Mouse (Mus musculus): Measurements from ENCODE around the gene Alox12. TPM values are rescaled to one million over a fixed set of nuclear protein-coding genes. Genes with fewer than 3 reads are reported as not detected.

The Alox12 gene
- polyA plus RNA-seq, 1 experiment from 2014 or later = 2.6 TPM

GRCm38 (mm10) chr11:70238591-70239440 lies 16.3 kb downstream of the Alox12 start:
- peak overlapping the region; percentile 95 for H3K27ac ChIP-seq (replicated peaks)
- peak overlapping the region; percentile 95 for H3K4me3 ChIP-seq
- H3K27me3 ChIP-seq = no peaks in the 10 kb centered on the region
- peaks cover 20% of the 10 kb centered on the region for H3K36me3 ChIP-seq
- peak overlapping the region; percentile 99 for H3K4me2 ChIP-seq
- peak overlapping the region; percentile 94 for H3K9ac ChIP-seq
- WGBS = 14% methylated on average over 23 of the region's 23 CpGs
- peaks cover 38% of the 10 kb centered on the region for H3K4me1 ChIP-seq (replicated peaks)
- ATAC-seq (ENCODE audit: low read depth) = 0 out of 2 replicates have a peak, but pooled peaks have one; percentile 3
- no peaks in the 10 kb centered on the region for H3K9me3 ChIP-seq

- H3K36me3 ChIP-seq = peaks cover 20% of the 10 kb centered on the region
- peak within 1 kb of the TSS; percentile 99 for H3K4me2 ChIP-seq
- no peaks in the 10 kb centered on the region for H3K27me3 ChIP-seq
- peak within 1 kb of the TSS; percentile 95 for H3K4me3 ChIP-seq
- peak; percentile 93 for ATAC-seq (ENCODE audit: low read depth)
- no peaks in the 10 kb centered on the region for H3K9me3 ChIP-seq
- under 1% methylated on average over 68 of the region's 70 CpGs for WGBS
- H3K4me1 ChIP-seq (replicated peaks) = peaks cover 44% of the 10 kb centered on the region
- H3K9ac ChIP-seq = peak within 1 kb of the TSS; percentile 94
- peak within 1 kb of the TSS; percentile 95 for H3K27ac ChIP-seq (replicated peaks)
These were observed 17.5 kb downstream of the Alox12 start, which contains the start of gene 0610010K14Rik for GRCm38 (mm10) chr11:70237457-70238167. 0610010K14Rik (minus strand) TSS chr11:70237914.

GRCm38 (mm10) chr11:70236717-70237116 lies 18.4 kb downstream of the Alox12 start:
- Histone ChIP-seq H3K4me2 (peak overlapping the region; percentile 99), H3K9ac (peak overlapping the region; percentile 94), H3K9me3 (no peaks in the 10 kb centered on the region), H3K4me1 (replicated peaks) (peaks cover 47% of the 10 kb centered on the region), H3K36me3 (peaks cover 20% of the 10 kb centered on the region), H3K27me3 (0 out of 2 replicates have a peak, but pooled peaks cover 2% of the 10 kb centered on the region), H3K4me3 (peak overlapping the region; percentile 95), H3K27ac (replicated peaks) (peak overlapping the region; percentile 95)
- ATAC-seq (ENCODE audit: low read depth) = no peak
- WGBS = 26% methylated on average over 7 of the region's 7 CpGs

DNA sequence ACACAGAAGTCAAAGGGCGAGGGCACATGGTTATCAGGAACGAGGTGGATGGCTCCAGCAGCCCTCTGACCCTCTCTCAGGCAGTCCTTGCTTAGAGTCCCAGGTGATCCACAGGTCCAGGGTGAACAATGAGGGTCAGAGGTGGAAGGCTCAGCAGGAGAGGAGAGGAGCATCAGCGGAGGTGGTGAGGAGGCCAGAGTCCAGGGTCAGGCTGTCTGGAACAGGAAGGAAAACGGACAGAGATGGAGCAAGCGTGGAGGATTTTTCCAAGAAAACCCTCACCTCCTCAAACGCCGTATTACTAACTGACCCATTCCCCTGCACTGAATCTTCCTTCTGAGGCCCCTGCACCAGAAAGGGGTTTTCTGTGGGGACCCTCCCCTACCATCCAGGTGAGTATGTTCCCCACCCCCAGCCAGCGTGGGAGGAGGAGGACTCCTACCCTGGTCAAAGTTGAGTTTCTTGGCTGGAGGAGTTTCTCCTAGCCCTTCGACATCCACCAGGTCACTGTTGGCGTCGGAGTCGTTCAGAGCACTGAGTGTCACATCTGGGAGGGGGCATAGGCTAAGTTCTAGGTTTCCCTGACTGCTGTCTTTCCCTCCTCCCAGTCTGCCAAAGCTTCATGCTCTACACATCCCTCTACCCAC lies 19.8 kb downstream of the Alox12 start:
- Histone ChIP-seq H3K4me2 (no peak overlapping the region), H3K9ac (no peak overlapping the region), H3K27me3 (peaks cover 12% of the 10 kb centered on the region), H3K4me3 (no peak overlapping the region), H3K36me3 (peaks cover 20% of the 10 kb centered on the region), H3K9me3 (no peaks in the 10 kb centered on the region), H3K27ac (replicated peaks) (no peak overlapping the region), H3K4me1 (replicated peaks) (peaks cover 41% of the 10 kb centered on the region)
- WGBS = 93% methylated on average over 12 of the region's 12 CpGs
- no peak for ATAC-seq (ENCODE audit: low read depth)

DNA sequence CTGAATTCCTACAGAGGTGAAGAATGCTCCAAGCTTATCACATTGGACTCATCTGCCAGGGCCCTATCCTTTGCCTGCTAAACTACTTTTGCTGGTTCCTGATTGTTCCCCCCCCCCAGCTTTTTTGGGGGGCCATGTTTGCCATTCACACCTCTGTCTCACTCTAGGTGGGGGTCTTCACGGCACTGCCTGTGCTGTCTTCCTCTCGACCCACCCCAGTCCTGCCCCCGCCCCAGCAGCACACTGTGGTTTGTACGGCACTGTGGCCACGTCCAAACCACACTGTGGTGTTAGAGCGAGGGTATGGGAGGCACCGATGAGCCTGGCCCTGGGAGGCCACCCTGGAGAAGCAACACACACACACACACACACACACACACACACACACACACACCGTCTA lies 20.7 kb downstream of the Alox12 start:
- H3K36me3 ChIP-seq = peaks cover 20% of the 10 kb centered on the region
- peaks cover 21% of the 10 kb centered on the region for H3K27me3 ChIP-seq
- H3K27ac ChIP-seq (replicated peaks) = no peak overlapping the region
- no peak overlapping the region for H3K9ac ChIP-seq
- no peak for ATAC-seq (ENCODE audit: low read depth)
- WGBS = 87% methylated on average over 8 of the region's 8 CpGs
- H3K4me1 ChIP-seq (replicated peaks) = peaks cover 47% of the 10 kb centered on the region
- no peak overlapping the region for H3K4me3 ChIP-seq
- no peak overlapping the region for H3K4me2 ChIP-seq
- H3K9me3 ChIP-seq = no peaks in the 10 kb centered on the region

DNA sequence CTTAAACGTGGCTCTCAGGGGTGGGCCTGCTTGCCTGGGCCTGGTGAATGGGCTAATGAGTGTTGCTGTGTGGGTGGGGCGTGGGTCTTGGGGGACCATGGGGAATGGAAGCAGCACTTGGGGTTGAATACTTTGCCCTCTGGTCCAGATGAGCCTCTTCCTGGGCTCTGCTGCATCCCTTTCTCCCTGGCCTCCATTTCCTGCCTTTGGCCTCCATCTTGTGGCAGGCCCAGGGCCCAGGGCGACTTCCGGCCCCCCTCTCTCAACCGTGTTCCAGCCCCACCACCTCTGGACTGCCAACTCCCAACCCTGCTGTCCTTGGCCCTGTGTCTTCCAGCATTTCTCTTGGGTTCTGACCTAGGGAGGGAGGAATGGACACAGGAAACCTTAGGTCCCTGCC lies 21.1 kb downstream of the Alox12 start:
- H3K4me3 ChIP-seq = no peak overlapping the region
- no peak for ATAC-seq (ENCODE audit: low read depth)
- peaks cover 26% of the 10 kb centered on the region for H3K27me3 ChIP-seq
- H3K4me2 ChIP-seq = no peak overlapping the region
- H3K9ac ChIP-seq = no peak overlapping the region
- WGBS = 52% methylated on average over 5 of the region's 5 CpGs
- H3K27ac ChIP-seq (replicated peaks) = no peak overlapping the region
- peaks cover 49% of the 10 kb centered on the region for H3K4me1 ChIP-seq (replicated peaks)
- H3K9me3 ChIP-seq = no peaks in the 10 kb centered on the region
- peaks cover 20% of the 10 kb centered on the region for H3K36me3 ChIP-seq

GRCm38 (mm10) chr11:70233016-70233415 lies 22.1 kb downstream of the Alox12 start:
- peaks cover 20% of the 10 kb centered on the region for H3K36me3 ChIP-seq
- peak overlapping the region; percentile 53 for H3K4me2 ChIP-seq
- peak overlapping the region; percentile 33 for H3K4me3 ChIP-seq
- peak overlapping the region; percentile 71 for H3K9ac ChIP-seq
- peaks cover 36% of the 10 kb centered on the region for H3K27me3 ChIP-seq
- no peaks in the 10 kb centered on the region for H3K9me3 ChIP-seq
- H3K27ac ChIP-seq (replicated peaks) = no peak overlapping the region
- no peak for ATAC-seq (ENCODE audit: low read depth)
- 42% methylated on average over 8 of the region's 8 CpGs for WGBS
- H3K4me1 ChIP-seq (replicated peaks) = peaks cover 46% of the 10 kb centered on the region

DNA sequence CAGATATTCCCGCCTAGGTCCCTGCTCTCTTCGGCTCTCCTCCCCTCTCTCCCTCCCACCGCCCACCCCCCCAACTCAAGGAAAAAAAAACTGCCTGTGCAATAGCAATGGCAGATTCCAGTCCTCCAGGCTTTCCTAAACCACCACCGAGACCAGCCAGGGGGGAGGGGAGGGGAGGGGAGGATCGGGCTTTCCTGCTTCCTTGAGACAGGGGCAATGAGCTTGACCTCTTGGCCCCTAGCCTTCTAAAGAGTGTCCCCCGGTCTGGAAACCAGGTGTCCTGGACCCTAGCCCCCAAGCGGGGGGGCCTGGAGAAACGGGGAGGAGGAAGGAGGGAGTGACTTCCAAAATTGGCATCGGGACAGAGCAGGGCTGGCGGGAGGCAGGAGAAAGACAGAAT lies 22.6 kb downstream of the Alox12 start:
- ATAC-seq (ENCODE audit: low read depth) = no peak
- 9% methylated on average over 8 of the region's 10 CpGs for WGBS
- Histone ChIP-seq H3K27me3 (peaks cover 41% of the 10 kb centered on the region), H3K4me3 (peak overlapping the region; percentile 33), H3K9me3 (no peaks in the 10 kb centered on the region), H3K27ac (replicated peaks) (no peak overlapping the region), H3K36me3 (peaks cover 20% of the 10 kb centered on the region), H3K4me2 (peak overlapping the region; percentile 53), H3K4me1 (replicated peaks) (peaks cover 46% of the 10 kb centered on the region), H3K9ac (peak overlapping the region; percentile 71)

GRCm38 (mm10) chr11:70230239-70230727 lies 24.9 kb downstream of the Alox12 start:
- peaks cover 45% of the 10 kb centered on the region for H3K4me1 ChIP-seq (replicated peaks)
- WGBS = 2% methylated on average over 32 of the region's 32 CpGs
- peak; percentile 19 for ATAC-seq (ENCODE audit: low read depth)
- H3K9me3 ChIP-seq = no peaks in the 10 kb centered on the region
- H3K27me3 ChIP-seq = peaks cover 63% of the 10 kb centered on the region
- no peak overlapping the region; the same call in 1 of the 2 replicates for H3K9ac ChIP-seq
- peaks cover 13% of the 10 kb centered on the region for H3K36me3 ChIP-seq
- peak overlapping the region; percentile 39; the same call in 1 of the 2 replicates for H3K27ac ChIP-seq (replicated peaks)
- peak overlapping the region; percentile 30; the same call in 1 of the 2 replicates for H3K4me3 ChIP-seq
- H3K4me2 ChIP-seq = peak overlapping the region; percentile 50

DNA sequence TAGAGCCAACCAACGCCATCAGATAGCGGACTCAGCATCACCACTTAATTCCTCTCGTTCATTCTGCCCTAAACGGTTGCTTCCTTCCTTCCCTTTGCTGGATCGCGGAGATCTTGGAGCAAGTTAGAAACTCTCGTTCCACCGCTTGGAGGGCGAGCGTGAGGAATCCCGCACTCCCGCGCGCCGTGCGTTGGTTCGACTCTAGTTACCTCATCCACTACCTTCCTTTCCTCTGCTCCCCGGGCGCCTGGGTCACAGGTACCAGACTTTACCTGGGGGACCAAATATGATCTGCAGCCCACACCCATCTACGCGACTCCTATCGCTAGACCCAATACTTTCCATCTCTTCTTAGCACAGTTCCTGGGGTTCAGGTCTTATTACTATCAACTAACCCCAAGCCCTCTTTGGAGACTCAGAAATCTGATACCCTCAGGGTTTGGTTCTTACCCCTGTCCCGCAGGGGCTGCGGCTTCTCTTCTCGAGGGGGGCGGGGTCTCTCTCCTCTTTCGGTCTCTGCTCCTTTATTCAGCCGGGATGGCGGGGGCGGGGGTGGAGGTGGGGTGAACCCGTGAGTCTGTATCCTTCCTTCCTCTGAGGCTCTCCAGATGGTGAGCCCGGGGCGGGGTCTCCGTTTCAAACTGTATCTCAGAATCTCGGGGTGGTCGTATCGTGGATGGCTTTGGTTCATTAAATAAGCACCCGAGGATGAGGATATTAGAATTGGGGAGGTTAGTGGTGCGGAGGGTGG lies 25.7 kb downstream of the Alox12 start, which contains the start of gene Bcl6b:
Gene Bcl6b, minus strand, starts transcription at position 539 of the 751 bp plus-strand sequence.
- peak within 1 kb of the TSS; percentile 30 for H3K4me3 ChIP-seq
- H3K27ac ChIP-seq (replicated peaks) = peak within 1 kb of the TSS; percentile 39
- H3K9me3 ChIP-seq = no peaks in the 10 kb centered on the region
- ATAC-seq (ENCODE audit: low read depth) = no peak
- peaks cover 4% of the 10 kb centered on the region for H3K36me3 ChIP-seq
- peak within 1 kb of the TSS; percentile 50 for H3K4me2 ChIP-seq
- 3% methylated on average over 39 of the region's 39 CpGs for WGBS
- peaks cover 45% of the 10 kb centered on the region for H3K4me1 ChIP-seq (replicated peaks)
- H3K9ac ChIP-seq = peak within 1 kb of the TSS; percentile 35
- H3K27me3 ChIP-seq = peaks cover 72% of the 10 kb centered on the region

DNA sequence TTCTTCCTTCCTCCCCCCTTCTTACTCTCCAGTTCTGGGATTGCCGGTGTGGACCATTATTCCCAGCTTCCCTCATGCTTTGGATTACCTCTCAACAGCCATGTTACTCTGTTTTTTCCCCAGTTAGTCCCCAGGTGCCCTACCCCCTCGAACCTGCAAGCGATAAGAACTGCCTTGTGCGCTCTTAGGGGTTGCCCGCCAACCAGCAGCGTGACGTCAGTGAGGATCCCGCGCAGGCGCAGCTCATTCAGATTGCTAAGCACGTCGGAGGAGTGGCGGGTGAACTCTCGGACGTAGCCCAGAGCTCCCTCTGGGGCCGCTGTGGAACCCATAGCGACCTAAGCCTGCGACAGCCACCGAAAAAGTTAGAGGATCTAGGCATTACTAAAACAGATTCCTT lies 26.3 kb downstream of the Alox12 start:
- Histone ChIP-seq H3K27ac (replicated peaks) (peak overlapping the region; percentile 33), H3K4me2 (peak overlapping the region; percentile 50), H3K36me3 (no peaks in the 10 kb centered on the region), H3K9ac (peak overlapping the region; percentile 35; the same call in 1 of the 2 replicates), H3K4me1 (replicated peaks) (peaks cover 45% of the 10 kb centered on the region), H3K9me3 (no peaks in the 10 kb centered on the region), H3K27me3 (peaks cover 78% of the 10 kb centered on the region), H3K4me3 (peak overlapping the region; percentile 30)
- peak; percentile 46; the same call in 1 of the 2 replicates for ATAC-seq (ENCODE audit: low read depth)
- WGBS = under 1% methylated on average over 19 of the region's 19 CpGs

All from neural tube, embryonic 13.5 days (tissue).